Mouse (Mus musculus): ENCODE data around the gene Gm20388. TPM values are rescaled to one million over a fixed set of nuclear protein-coding genes. Genes with fewer than 3 reads are reported as not detected.

Gm20388 gene
- polyA plus RNA-seq, 1 experiment: 18.7 TPM

GRCm38 (mm10) chr8:122880302-122880701 lies 2969.7 kb downstream of the Gm20388 start:
- DNase-seq: peak; percentile 68 to 74
- Histone ChIP-seq H3K27me3 (ENCODE audit: control insufficient read depth, insufficient read depth, low read length) (no peaks in the 10 kb centered on the region), H3K4me1 (ENCODE audit: control insufficient read depth, insufficient read depth, low read length) (peaks cover 15% of the 10 kb centered on the region), H3K27ac (ENCODE audit: insufficient read depth, low read length) (peak overlapping the region; percentile 39), H3K4me3 (replicated peaks; ENCODE audit: insufficient read depth, low read depth, low read length) (no peak overlapping the region)
- TF ChIP-seq POLR2A (IDR thresholded peaks at IDR 0.05; ENCODE audit: borderline replicate concordance, insufficient read depth, low read length) (no peak), CTCF (IDR thresholded peaks at IDR 0.05; ENCODE audit: borderline replicate concordance, insufficient read depth, low read depth, low read length) (no peak)
- WGBS: 5% methylated on average over 3 of the region's 3 CpGs

- 83% methylated on average over 10 of the region's 10 CpGs for WGBS
- no peaks in the 10 kb centered on the region for H3K27me3 ChIP-seq (ENCODE audit: control insufficient read depth, insufficient read depth, low read length)
- no peak for TF ChIP-seq POLR2A (IDR thresholded peaks at IDR 0.05; ENCODE audit: borderline replicate concordance, insufficient read depth, low read length)
- TF ChIP-seq CTCF (IDR thresholded peaks at IDR 0.05; ENCODE audit: borderline replicate concordance, insufficient read depth, low read depth, low read length): no peak
Measured at GRCm38 (mm10) chr8:122883671-122884070, 2973.0 kb downstream of the Gm20388 start.

GRCm38 (mm10) chr8:122891440-122891839 lies 2980.8 kb downstream of the Gm20388 start:
- 74% methylated on average over 12 of the region's 12 CpGs for WGBS
- TF ChIP-seq POLR2A (IDR thresholded peaks at IDR 0.05; ENCODE audit: borderline replicate concordance, insufficient read depth, low read length) (no peak), CTCF (IDR thresholded peaks at IDR 0.05; ENCODE audit: borderline replicate concordance, insufficient read depth, low read depth, low read length) (peak; percentile 25; the same call in 1 of the 2 replicates)
- Histone ChIP-seq H3K27me3 (ENCODE audit: control insufficient read depth, insufficient read depth, low read length) (no peaks in the 10 kb centered on the region), H3K4me1 (ENCODE audit: control insufficient read depth, insufficient read depth, low read length) (peaks cover 19% of the 10 kb centered on the region), H3K4me3 (replicated peaks; ENCODE audit: insufficient read depth, low read depth, low read length) (no peak overlapping the region), H3K27ac (ENCODE audit: insufficient read depth, low read length) (no peak overlapping the region)
- no peak for DNase-seq

More at GRCm38 (mm10) chr8:122883671-122884070, 2973.0 kb downstream of the Gm20388 start:
- peaks cover 18% of the 10 kb centered on the region for H3K4me1 ChIP-seq (ENCODE audit: control insufficient read depth, insufficient read depth, low read length)
- DNase-seq: no peak
- no peak overlapping the region for H3K27ac ChIP-seq (ENCODE audit: insufficient read depth, low read length)
- no peak overlapping the region for H3K4me3 ChIP-seq (replicated peaks; ENCODE audit: insufficient read depth, low read depth, low read length)

GRCm38 (mm10) chr8:122893451-122893850 lies 2982.8 kb downstream of the Gm20388 start:
- Histone ChIP-seq H3K4me1 (ENCODE audit: control insufficient read depth, insufficient read depth, low read length) (peaks cover 20% of the 10 kb centered on the region), H3K27ac (ENCODE audit: insufficient read depth, low read length) (no peak overlapping the region), H3K27me3 (ENCODE audit: control insufficient read depth, insufficient read depth, low read length) (no peaks in the 10 kb centered on the region), H3K4me3 (replicated peaks; ENCODE audit: insufficient read depth, low read depth, low read length) (no peak overlapping the region)
- TF ChIP-seq CTCF (IDR thresholded peaks at IDR 0.05; ENCODE audit: borderline replicate concordance, insufficient read depth, low read depth, low read length): no peak
- TF ChIP-seq POLR2A (IDR thresholded peaks at IDR 0.05; ENCODE audit: borderline replicate concordance, insufficient read depth, low read length): no peak
- DNase-seq: no peak
- WGBS: 90% methylated on average over 12 of the region's 12 CpGs

- Histone ChIP-seq H3K4me3 (replicated peaks; ENCODE audit: insufficient read depth, low read depth, low read length) (no peak overlapping the region), H3K27ac (ENCODE audit: insufficient read depth, low read length) (no peak overlapping the region), H3K27me3 (ENCODE audit: control insufficient read depth, insufficient read depth, low read length) (no peaks in the 10 kb centered on the region), H3K4me1 (ENCODE audit: control insufficient read depth, insufficient read depth, low read length) (peaks cover 14% of the 10 kb centered on the region)
- TF ChIP-seq CTCF (IDR thresholded peaks at IDR 0.05; ENCODE audit: borderline replicate concordance, insufficient read depth, low read depth, low read length): no peak
- no peak for TF ChIP-seq POLR2A (IDR thresholded peaks at IDR 0.05; ENCODE audit: borderline replicate concordance, insufficient read depth, low read length)
- 73% methylated on average over 11 of the region's 11 CpGs for WGBS
- no peak for DNase-seq
Measured at GRCm38 (mm10) chr8:122896317-122896716, 2985.7 kb downstream of the Gm20388 start.

GRCm38 (mm10) chr8:122897200-122897599 lies 2986.6 kb downstream of the Gm20388 start:
- Histone ChIP-seq H3K27ac (ENCODE audit: insufficient read depth, low read length) (no peak overlapping the region), H3K4me3 (replicated peaks; ENCODE audit: insufficient read depth, low read depth, low read length) (no peak overlapping the region), H3K27me3 (ENCODE audit: control insufficient read depth, insufficient read depth, low read length) (no peaks in the 10 kb centered on the region), H3K4me1 (ENCODE audit: control insufficient read depth, insufficient read depth, low read length) (peaks cover 23% of the 10 kb centered on the region)
- no peak for DNase-seq
- WGBS: 56% methylated on average over 8 of the region's 8 CpGs
- TF ChIP-seq POLR2A (IDR thresholded peaks at IDR 0.05; ENCODE audit: borderline replicate concordance, insufficient read depth, low read length) (no peak), CTCF (IDR thresholded peaks at IDR 0.05; ENCODE audit: borderline replicate concordance, insufficient read depth, low read depth, low read length) (no peak)

GRCm38 (mm10) chr8:122898018-122898417 lies 2987.4 kb downstream of the Gm20388 start:
- whole genome bisulfite sequencing: 91% methylated on average over 4 of the region's 4 CpGs
- no peak overlapping the region for H3K27ac ChIP-seq (ENCODE audit: insufficient read depth, low read length)
- H3K27me3 ChIP-seq (ENCODE audit: control insufficient read depth, insufficient read depth, low read length): no peaks in the 10 kb centered on the region
- H3K4me3 ChIP-seq (replicated peaks; ENCODE audit: insufficient read depth, low read depth, low read length): no peak overlapping the region
- H3K4me1 ChIP-seq (ENCODE audit: control insufficient read depth, insufficient read depth, low read length): peaks cover 31% of the 10 kb centered on the region
- TF ChIP-seq POLR2A (IDR thresholded peaks at IDR 0.05; ENCODE audit: borderline replicate concordance, insufficient read depth, low read length) (no peak), CTCF (IDR thresholded peaks at IDR 0.05; ENCODE audit: borderline replicate concordance, insufficient read depth, low read depth, low read length) (no peak)
- no peak for DNase-seq

GRCm38 (mm10) chr8:122898473-122898872 lies 2987.8 kb downstream of the Gm20388 start:
- no peak for DNase-seq
- Histone ChIP-seq H3K4me3 (replicated peaks; ENCODE audit: insufficient read depth, low read depth, low read length) (no peak overlapping the region), H3K27me3 (ENCODE audit: control insufficient read depth, insufficient read depth, low read length) (no peaks in the 10 kb centered on the region), H3K4me1 (ENCODE audit: control insufficient read depth, insufficient read depth, low read length) (peaks cover 32% of the 10 kb centered on the region), H3K27ac (ENCODE audit: insufficient read depth, low read length) (no peak overlapping the region)
- 91% methylated on average over 12 of the region's 12 CpGs for whole genome bisulfite sequencing
- TF ChIP-seq POLR2A (IDR thresholded peaks at IDR 0.05; ENCODE audit: borderline replicate concordance, insufficient read depth, low read length): no peak
